Mouse (Mus musculus): Measurements from ENCODE around the gene Tymp. TPM values are rescaled to one million over a fixed set of nuclear protein-coding genes. Genes with fewer than 3 reads are reported as not detected.

The Tymp gene
- polyA plus RNA-seq, 1 experiment from 2014 or later, result 3.6 TPM

DNA sequence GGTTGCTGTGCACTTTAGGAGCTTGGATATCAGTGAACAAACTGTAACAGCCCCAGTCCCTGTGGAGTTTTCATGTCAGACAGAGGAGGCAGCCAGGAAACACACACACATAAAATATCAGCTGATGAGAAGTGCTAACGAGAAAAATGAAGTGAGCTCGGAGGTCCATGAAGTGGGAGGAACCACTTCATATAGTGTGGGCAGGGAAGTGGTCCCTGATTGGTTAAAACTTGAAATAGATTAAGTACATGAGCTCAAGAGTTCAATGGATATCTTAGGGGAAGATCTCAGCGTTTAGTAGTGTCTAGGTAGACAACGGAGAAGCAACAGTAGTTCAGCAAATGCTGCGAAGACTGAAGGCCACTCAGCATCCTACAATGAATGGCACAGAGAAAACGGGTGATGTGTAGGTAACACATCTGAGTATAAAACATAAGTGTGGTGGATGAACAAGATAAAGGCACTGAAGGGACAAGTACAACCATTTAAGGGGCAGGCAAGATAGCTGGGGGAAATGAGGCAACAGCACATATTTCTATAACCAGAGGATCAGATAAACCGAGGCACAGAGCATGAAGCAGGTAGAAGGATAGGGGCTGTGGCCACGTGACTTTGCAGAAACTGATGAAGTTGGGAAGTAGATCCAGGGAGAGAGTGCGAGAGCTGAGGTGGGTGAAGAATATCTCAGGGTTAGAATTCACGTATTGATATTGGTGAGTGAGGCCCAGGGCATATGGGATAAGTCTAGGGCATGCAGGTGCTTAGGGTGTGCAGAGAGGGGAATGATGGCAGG is 28.2 kb upstream of the Tymp start:
- H3K4me1 ChIP-seq (replicated peaks; ENCODE audit: control insufficient read depth, insufficient read depth, low read length), result no peaks in the 10 kb centered on the region
- H3K4me2 ChIP-seq (replicated peaks; ENCODE audit: low read depth), result no peak overlapping the region
- 81% methylated on average over 10 of the region's 10 CpGs for WGBS

DNA sequence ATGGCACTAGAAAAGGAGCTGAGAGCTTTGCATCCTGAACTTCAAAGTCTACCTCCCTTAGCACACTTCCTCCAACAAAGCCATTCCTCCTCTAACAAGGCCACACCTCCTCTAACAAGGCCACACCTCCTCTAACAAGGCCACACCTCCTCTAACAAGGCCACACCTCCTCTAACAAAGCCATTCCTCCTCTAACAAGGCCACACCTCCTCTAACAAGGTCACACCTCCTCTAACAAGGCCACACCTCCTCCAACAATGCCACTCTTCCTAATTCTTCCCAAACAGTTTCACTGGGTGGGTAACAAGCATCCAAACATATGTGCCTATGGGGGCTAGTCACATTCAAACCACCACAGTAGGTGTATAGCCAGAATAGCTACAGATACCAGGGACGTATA is 25.6 kb upstream of the Tymp start:
- ATAC-seq, result no peak
- Histone ChIP-seq H3K9ac (ENCODE audit: low read depth, low read length) (no peak overlapping the region), H3K4me3 (ENCODE audit: low read depth, low read length) (no peak overlapping the region), H3K4me1 (replicated peaks; ENCODE audit: control insufficient read depth, insufficient read depth, low read length) (no peaks in the 10 kb centered on the region), H3K9me3 (ENCODE audit: control insufficient read depth) (no peaks in the 10 kb centered on the region), H3K36me3 (ENCODE audit: control insufficient read depth, insufficient read depth) (no peaks in the 10 kb centered on the region), H3K27ac (ENCODE audit: low read depth, low read length) (no peak overlapping the region), H3K4me2 (replicated peaks; ENCODE audit: low read depth) (no peak overlapping the region), H3K27me3 (replicated peaks; ENCODE audit: control insufficient read depth, insufficient read depth, low read length) (no peaks in the 10 kb centered on the region)
- TF ChIP-seq CTCF (IDR thresholded peaks at IDR 0.05; ENCODE audit: low read depth), result no peak
- WGBS, result 83% methylated on average over 1 of the region's 1 CpGs

More for the DNA sequence above, 28.2 kb upstream of the Tymp start:
- H3K9ac ChIP-seq (ENCODE audit: low read depth, low read length), result no peak overlapping the region
- H3K4me3 ChIP-seq (ENCODE audit: low read depth, low read length), result no peak overlapping the region
- no peak for TF ChIP-seq CTCF (IDR thresholded peaks at IDR 0.05; ENCODE audit: low read depth)
- H3K27ac ChIP-seq (ENCODE audit: low read depth, low read length), result no peak overlapping the region
- ATAC-seq, result no peak
- H3K9me3 ChIP-seq (ENCODE audit: control insufficient read depth), result no peaks in the 10 kb centered on the region
- H3K27me3 ChIP-seq (replicated peaks; ENCODE audit: control insufficient read depth, insufficient read depth, low read length), result no peaks in the 10 kb centered on the region
- no peaks in the 10 kb centered on the region for H3K36me3 ChIP-seq (ENCODE audit: control insufficient read depth, insufficient read depth)

DNA sequence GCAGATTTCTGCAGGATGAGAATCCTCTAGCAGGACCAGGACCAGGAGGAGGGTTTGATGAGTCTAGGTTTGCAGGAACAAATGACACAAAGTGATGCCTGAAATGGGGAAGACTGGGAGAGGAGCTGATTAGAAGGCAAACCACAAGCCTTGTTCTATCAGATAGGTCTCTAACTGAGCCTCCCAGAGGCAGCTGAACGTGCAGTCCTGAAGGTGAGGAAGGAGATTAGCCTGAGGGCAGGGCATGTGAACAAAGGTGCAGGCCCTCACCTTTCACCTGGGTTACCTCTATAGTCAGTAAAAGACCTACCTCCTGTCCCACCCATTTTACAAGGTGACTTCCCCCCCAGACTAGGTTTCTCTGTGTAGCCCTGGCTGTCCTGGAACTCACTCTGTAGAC is 22.9 kb upstream of the Tymp start:
- 11% methylated on average over 1 of the region's 1 CpGs for WGBS
- H3K36me3 ChIP-seq (ENCODE audit: control insufficient read depth, insufficient read depth), result no peaks in the 10 kb centered on the region
- ATAC-seq, result no peak
- H3K9ac ChIP-seq (ENCODE audit: low read depth, low read length), result no peak overlapping the region
- no peak overlapping the region; the same call in 1 of the 2 replicates for H3K27ac ChIP-seq (ENCODE audit: low read depth, low read length)
- TF ChIP-seq CTCF (IDR thresholded peaks at IDR 0.05; ENCODE audit: low read depth), result no peak
- no peak overlapping the region for H3K4me2 ChIP-seq (replicated peaks; ENCODE audit: low read depth)
- H3K9me3 ChIP-seq (ENCODE audit: control insufficient read depth), result no peaks in the 10 kb centered on the region
- no peak overlapping the region for H3K4me3 ChIP-seq (ENCODE audit: low read depth, low read length)
- no peaks in the 10 kb centered on the region for H3K27me3 ChIP-seq (replicated peaks; ENCODE audit: control insufficient read depth, insufficient read depth, low read length)
- no peaks in the 10 kb centered on the region for H3K4me1 ChIP-seq (replicated peaks; ENCODE audit: control insufficient read depth, insufficient read depth, low read length)

DNA sequence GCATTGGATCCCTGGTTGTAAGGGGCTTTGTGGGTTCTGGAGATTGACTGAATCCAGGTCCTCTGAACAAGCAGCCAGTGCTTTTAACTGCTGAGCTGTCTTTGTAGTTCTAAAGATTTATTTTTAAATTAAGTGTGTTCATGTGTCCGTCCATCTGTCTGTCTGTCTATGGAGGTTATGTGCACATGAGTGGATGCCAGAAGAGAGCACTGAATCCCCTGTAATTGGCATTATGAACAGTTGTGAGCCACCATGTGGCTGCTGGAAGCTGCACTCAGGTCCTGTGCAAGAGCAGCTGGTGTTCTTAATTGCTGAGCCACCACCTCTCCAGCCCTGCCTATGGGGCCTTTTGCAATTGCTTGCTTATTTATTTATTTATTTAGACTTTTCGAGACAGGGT is 21.3 kb upstream of the Tymp start:
- ATAC-seq, result no peak
- H3K27me3 ChIP-seq (replicated peaks; ENCODE audit: control insufficient read depth, insufficient read depth, low read length), result no peaks in the 10 kb centered on the region
- H3K27ac ChIP-seq (ENCODE audit: low read depth, low read length), result no peak overlapping the region

DNA sequence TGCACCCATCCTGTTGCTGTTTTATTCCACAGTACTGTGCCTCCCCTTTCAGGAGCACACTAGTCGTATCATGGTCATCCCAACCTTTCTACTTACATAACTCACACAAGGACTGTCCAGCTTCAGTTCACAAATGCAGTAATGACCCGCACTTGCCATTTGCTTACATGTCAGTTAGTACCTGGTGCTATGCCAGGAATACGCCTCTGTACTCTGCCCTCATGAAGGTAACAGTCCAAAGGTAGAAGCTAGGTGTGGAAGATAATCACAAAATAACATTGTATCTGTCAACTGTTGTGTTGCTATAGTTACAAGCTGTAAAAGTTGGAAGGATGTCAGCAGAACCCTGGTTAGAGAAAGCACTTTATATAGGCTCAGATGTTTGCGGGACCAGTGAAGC is 20.0 kb upstream of the Tymp start:
- Histone ChIP-seq H3K9me3 (ENCODE audit: control insufficient read depth) (no peaks in the 10 kb centered on the region), H3K9ac (ENCODE audit: low read depth, low read length) (no peak overlapping the region), H3K36me3 (ENCODE audit: control insufficient read depth, insufficient read depth) (no peaks in the 10 kb centered on the region), H3K4me2 (replicated peaks; ENCODE audit: low read depth) (no peak overlapping the region), H3K27me3 (replicated peaks; ENCODE audit: control insufficient read depth, insufficient read depth, low read length) (no peaks in the 10 kb centered on the region), H3K27ac (ENCODE audit: low read depth, low read length) (peak overlapping the region; percentile 46), H3K4me1 (replicated peaks; ENCODE audit: control insufficient read depth, insufficient read depth, low read length) (no peaks in the 10 kb centered on the region), H3K4me3 (ENCODE audit: low read depth, low read length) (no peak overlapping the region)
- TF ChIP-seq CTCF (IDR thresholded peaks at IDR 0.05; ENCODE audit: low read depth), result no peak
- 41% methylated on average over 4 of the region's 4 CpGs for WGBS
- peak; percentile 94 for ATAC-seq

More for the DNA sequence above, 21.3 kb upstream of the Tymp start:
- no peak overlapping the region for H3K4me2 ChIP-seq (replicated peaks; ENCODE audit: low read depth)
- H3K36me3 ChIP-seq (ENCODE audit: control insufficient read depth, insufficient read depth), result no peaks in the 10 kb centered on the region
- 90% methylated on average over 2 of the region's 2 CpGs for WGBS
- H3K4me1 ChIP-seq (replicated peaks; ENCODE audit: control insufficient read depth, insufficient read depth, low read length), result no peaks in the 10 kb centered on the region
- H3K4me3 ChIP-seq (ENCODE audit: low read depth, low read length), result no peak overlapping the region
- H3K9me3 ChIP-seq (ENCODE audit: control insufficient read depth), result no peaks in the 10 kb centered on the region
- TF ChIP-seq CTCF (IDR thresholded peaks at IDR 0.05; ENCODE audit: low read depth), result no peak
- no peak overlapping the region for H3K9ac ChIP-seq (ENCODE audit: low read depth, low read length)

DNA sequence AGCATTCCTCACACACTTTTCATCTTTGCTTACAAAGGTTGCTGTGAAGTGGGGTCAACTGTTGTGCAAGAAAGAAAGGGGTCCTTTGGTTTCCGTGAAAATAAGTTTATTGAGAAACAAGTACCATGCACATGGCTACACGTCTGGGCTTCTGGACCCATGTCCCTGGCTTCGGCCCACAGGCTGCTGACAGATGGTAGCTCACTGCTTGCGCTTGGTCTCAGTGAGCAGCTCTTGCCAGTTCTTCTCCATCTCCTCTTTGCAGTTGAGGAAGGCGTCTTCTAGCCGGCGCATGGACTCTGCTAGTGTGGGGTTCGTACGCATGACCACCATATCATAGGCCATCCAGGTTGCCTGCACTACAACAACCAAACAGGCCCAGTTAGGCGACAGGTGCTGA is 13.2 kb upstream of the Tymp start:
- no peaks in the 10 kb centered on the region for H3K36me3 ChIP-seq (ENCODE audit: control insufficient read depth, insufficient read depth)
- H3K27me3 ChIP-seq (replicated peaks; ENCODE audit: control insufficient read depth, insufficient read depth, low read length), result 0 out of 2 replicates have a peak, but pooled peaks cover 2% of the 10 kb centered on the region
- no peaks in the 10 kb centered on the region for H3K9me3 ChIP-seq (ENCODE audit: control insufficient read depth)
- no peak overlapping the region for H3K4me3 ChIP-seq (ENCODE audit: low read depth, low read length)
- H3K4me1 ChIP-seq (replicated peaks; ENCODE audit: control insufficient read depth, insufficient read depth, low read length), result no peaks in the 10 kb centered on the region
- no peak overlapping the region for H3K4me2 ChIP-seq (replicated peaks; ENCODE audit: low read depth)
- H3K27ac ChIP-seq (ENCODE audit: low read depth, low read length), result no peak overlapping the region
- 94% methylated on average over 10 of the region's 10 CpGs for WGBS
- H3K9ac ChIP-seq (ENCODE audit: low read depth, low read length), result no peak overlapping the region
- no peak for ATAC-seq
- TF ChIP-seq CTCF (IDR thresholded peaks at IDR 0.05; ENCODE audit: low read depth), result no peak
